Mouse (Mus musculus): ENCODE data around the gene Fgg.

Gene Fgg

GRCm38 (mm10) chr3:83025475-83026301, 18.2 kb downstream of the Fgg start, which contains the start of gene Fga:
Gene Fga (plus strand): TSS chr3:83026076.
- DNase-seq (ENCODE audit: extremely low read depth, low read depth, low spot score) = no peak

- DNase-seq (ENCODE audit: extremely low read depth, low read depth, low spot score) = no peak
These were observed 20.2 kb downstream of the Fgg start for GRCm38 (mm10) chr3:83027546-83028251.

- no peak for DNase-seq (ENCODE audit: extremely low read depth, low read depth, low spot score)
These were observed 22.8 kb downstream of the Fgg start for GRCm38 (mm10) chr3:83030331-83030730.

GRCm38 (mm10) chr3:83032746-83033308, 25.3 kb downstream of the Fgg start:
- DNase-seq (ENCODE audit: extremely low read depth, low read depth, low spot score) = no peak

GRCm38 (mm10) chr3:83033801-83034200, 26.3 kb downstream of the Fgg start:
- no peak for DNase-seq (ENCODE audit: extremely low read depth, low read depth, low spot score)

GRCm38 (mm10) chr3:83038865-83039264, 31.3 kb downstream of the Fgg start:
- DNase-seq (ENCODE audit: extremely low read depth, low read depth, low spot score) = no peak

GRCm38 (mm10) chr3:83039666-83040065, 32.1 kb downstream of the Fgg start:
- no peak for DNase-seq (ENCODE audit: extremely low read depth, low read depth, low spot score)

GRCm38 (mm10) chr3:83042451-83042850, 34.9 kb downstream of the Fgg start:
- no peak for DNase-seq (ENCODE audit: extremely low read depth, low read depth, low spot score)

GRCm38 (mm10) chr3:83046649-83047048, 39.1 kb downstream of the Fgg start:
- DNase-seq (ENCODE audit: extremely low read depth, low read depth, low spot score) = no peak

GRCm38 (mm10) chr3:83049680-83050079, 42.2 kb downstream of the Fgg start, which contains the start of gene Fgb:
Gene Fgb (minus strand): TSS chr3:83049863.
- DNase-seq (ENCODE audit: extremely low read depth, low read depth, low spot score) = no peak

GRCm38 (mm10) chr3:83050661-83051060, 43.1 kb downstream of the Fgg start:
- no peak for DNase-seq (ENCODE audit: extremely low read depth, low read depth, low spot score)

- DNase-seq (ENCODE audit: extremely low read depth, low read depth, low spot score) = no peak
These were observed 44.6 kb downstream of the Fgg start for GRCm38 (mm10) chr3:83052102-83052501.

GRCm38 (mm10) chr3:83053126-83053525, 45.6 kb downstream of the Fgg start:
- DNase-seq (ENCODE audit: extremely low read depth, low read depth, low spot score) = no peak

GRCm38 (mm10) chr3:83053758-83054157, 46.2 kb downstream of the Fgg start:
- DNase-seq (ENCODE audit: extremely low read depth, low read depth, low spot score) = no peak

GRCm38 (mm10) chr3:83054759-83055158, 47.2 kb downstream of the Fgg start:
- DNase-seq (ENCODE audit: extremely low read depth, low read depth, low spot score) = no peak

- DNase-seq (ENCODE audit: extremely low read depth, low read depth, low spot score) = peak; percentile 61
These were observed 47.9 kb downstream of the Fgg start, which contains the start of gene Plrg1 for GRCm38 (mm10) chr3:83055281-83056038. Gene Plrg1 (plus strand): TSS chr3:83055522.

- DNase-seq (ENCODE audit: extremely low read depth, low read depth, low spot score) = no peak
These were observed 49.5 kb downstream of the Fgg start for GRCm38 (mm10) chr3:83057046-83057445.
